Mouse (Mus musculus): ENCODE measurements around the gene Pde11a. TPM values are rescaled to one million over a fixed set of nuclear protein-coding genes. Genes with fewer than 3 reads are reported as not detected.
A peak's percentile ranks its signal among the peaks of the same experiment; 100 is the strongest.

Pde11a gene
- total RNA-seq, 1 experiment: 0.27 TPM

DNA sequence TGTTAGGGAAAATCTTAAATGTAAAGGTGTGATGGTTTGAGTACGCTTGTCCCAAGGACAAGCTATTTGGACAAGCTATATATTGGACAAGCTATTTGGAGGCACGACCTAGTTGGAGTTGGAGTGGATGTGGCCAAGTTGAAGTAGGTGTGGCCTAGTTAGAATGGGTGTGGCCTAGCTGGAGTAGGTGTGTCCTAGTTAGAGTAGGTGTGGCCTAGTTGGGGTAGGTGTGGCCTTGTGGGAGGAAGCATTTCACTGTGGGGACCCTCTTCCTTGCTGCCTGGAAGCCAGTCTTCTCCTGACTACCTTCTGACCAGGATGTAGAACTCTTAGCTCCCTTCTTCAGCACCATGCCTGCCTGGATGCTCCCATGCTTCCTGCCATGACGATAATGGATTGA lies 50.9 kb downstream of the Pde11a start:
- in situ Hi-C loops (cut with MboI; ENCODE audit: low sequenced_read_pairs in 2 of 2, unreplicated experiment in 2 of 2): no loop called here
- H3K4me3 ChIP-seq (ENCODE audit: insufficient read depth in 1 of 2, low read depth in 1 of 2, low read length in 2 of 2, poor library complexity in 1 of 2, severe bottlenecking in 1 of 2): no peak overlapping the region
- no peak overlapping the region for H3K9ac ChIP-seq (ENCODE audit: insufficient read depth, low read depth, low read length, poor library complexity, severe bottlenecking)

GRCm38 (mm10) chr2:76286288-76286740 lies 52.3 kb downstream of the Pde11a start:
- Histone ChIP-seq H3K9me3 (ENCODE audit: control insufficient read depth, insufficient read depth, low read depth, low read length) (no peaks in the 10 kb centered on the region), H3K36me3 (ENCODE audit: control insufficient read depth, insufficient read depth, low read length, poor library complexity, severe bottlenecking) (no peaks in the 10 kb centered on the region), H3K4me3 (ENCODE audit: insufficient read depth in 1 of 2, low read depth in 1 of 2, low read length in 2 of 2, poor library complexity in 1 of 2, severe bottlenecking in 1 of 2) (no peak overlapping the region), H3K9ac (ENCODE audit: insufficient read depth, low read depth, low read length, poor library complexity, severe bottlenecking) (no peak overlapping the region), H3K4me1 (ENCODE audit: control insufficient read depth in 2 of 2, insufficient read depth in 2 of 2, low read length in 2 of 2, poor library complexity in 1 of 2) (no peaks in the 10 kb centered on the region), H3K27ac (ENCODE audit: insufficient read depth, low read depth, low read length, poor library complexity, severe bottlenecking) (no peak overlapping the region)
- TF ChIP-seq HCFC1 (IDR thresholded peaks at IDR 0.05; ENCODE audit: borderline replicate concordance, insufficient read depth, low read length) (no peak), CHD2 (IDR thresholded peaks at IDR 0.05; ENCODE audit: low read depth, low read length) (no peak), ZC3H11A (IDR thresholded peaks at IDR 0.05; ENCODE audit: borderline replicate concordance, low read depth, low read length) (no peak), ZNF384 (IDR thresholded peaks at IDR 0.05; ENCODE audit: low read depth, low read length) (no peak), MAFK (IDR thresholded peaks at IDR 0.05; ENCODE audit: insufficient read depth, low read depth, low read length) (no peak)
- no peak for DNase-seq (ENCODE audit: low read depth, low spot score)
- in situ Hi-C loops (cut with MboI; ENCODE audit: low sequenced_read_pairs in 2 of 2, unreplicated experiment in 2 of 2): no loop called here

More for the DNA sequence above, 50.9 kb downstream of the Pde11a start:
- H3K36me3 ChIP-seq (ENCODE audit: control insufficient read depth, insufficient read depth, low read length, poor library complexity, severe bottlenecking): no peaks in the 10 kb centered on the region
- no peaks in the 10 kb centered on the region for H3K4me1 ChIP-seq (ENCODE audit: control insufficient read depth in 2 of 2, insufficient read depth in 2 of 2, low read length in 2 of 2, poor library complexity in 1 of 2)
- no peak for TF ChIP-seq CHD2 (IDR thresholded peaks at IDR 0.05; ENCODE audit: low read depth, low read length)
- TF ChIP-seq ZC3H11A (IDR thresholded peaks at IDR 0.05; ENCODE audit: borderline replicate concordance, low read depth, low read length): no peak
- no peak for TF ChIP-seq ZNF384 (IDR thresholded peaks at IDR 0.05; ENCODE audit: low read depth, low read length)
- no peak for TF ChIP-seq MAFK (IDR thresholded peaks at IDR 0.05; ENCODE audit: insufficient read depth, low read depth, low read length)
- TF ChIP-seq HCFC1 (IDR thresholded peaks at IDR 0.05; ENCODE audit: borderline replicate concordance, insufficient read depth, low read length): no peak
- DNase-seq (ENCODE audit: low read depth, low spot score): no peak
- no peaks in the 10 kb centered on the region for H3K9me3 ChIP-seq (ENCODE audit: control insufficient read depth, insufficient read depth, low read depth, low read length)
- H3K27ac ChIP-seq (ENCODE audit: insufficient read depth, low read depth, low read length, poor library complexity, severe bottlenecking): no peak overlapping the region

- H3K9me3 ChIP-seq (ENCODE audit: control insufficient read depth, insufficient read depth, low read depth, low read length): no peaks in the 10 kb centered on the region
- no peak for DNase-seq (ENCODE audit: low read depth, low spot score)
- H3K36me3 ChIP-seq (ENCODE audit: control insufficient read depth, insufficient read depth, low read length, poor library complexity, severe bottlenecking): no peaks in the 10 kb centered on the region
- TF ChIP-seq CHD2 (IDR thresholded peaks at IDR 0.05; ENCODE audit: low read depth, low read length): no peak
- TF ChIP-seq ZC3H11A (IDR thresholded peaks at IDR 0.05; ENCODE audit: borderline replicate concordance, low read depth, low read length): peak; percentile 34; the same call in 1 of the 2 replicates
- TF ChIP-seq MAFK (IDR thresholded peaks at IDR 0.05; ENCODE audit: insufficient read depth, low read depth, low read length): no peak
- TF ChIP-seq HCFC1 (IDR thresholded peaks at IDR 0.05; ENCODE audit: borderline replicate concordance, insufficient read depth, low read length): no peak
- no peak for TF ChIP-seq ZNF384 (IDR thresholded peaks at IDR 0.05; ENCODE audit: low read depth, low read length)
- H3K9ac ChIP-seq (ENCODE audit: insufficient read depth, low read depth, low read length, poor library complexity, severe bottlenecking): no peak overlapping the region
- H3K27ac ChIP-seq (ENCODE audit: insufficient read depth, low read depth, low read length, poor library complexity, severe bottlenecking): no peak overlapping the region
- H3K4me3 ChIP-seq (ENCODE audit: insufficient read depth in 1 of 2, low read depth in 1 of 2, low read length in 2 of 2, poor library complexity in 1 of 2, severe bottlenecking in 1 of 2): no peak overlapping the region
- in situ Hi-C loops (cut with MboI; ENCODE audit: low sequenced_read_pairs in 2 of 2, unreplicated experiment in 2 of 2): no loop called here
- no peaks in the 10 kb centered on the region for H3K4me1 ChIP-seq (ENCODE audit: control insufficient read depth in 2 of 2, insufficient read depth in 2 of 2, low read length in 2 of 2, poor library complexity in 1 of 2)
Measured at GRCm38 (mm10) chr2:76285150-76285549, 53.4 kb downstream of the Pde11a start.

DNA sequence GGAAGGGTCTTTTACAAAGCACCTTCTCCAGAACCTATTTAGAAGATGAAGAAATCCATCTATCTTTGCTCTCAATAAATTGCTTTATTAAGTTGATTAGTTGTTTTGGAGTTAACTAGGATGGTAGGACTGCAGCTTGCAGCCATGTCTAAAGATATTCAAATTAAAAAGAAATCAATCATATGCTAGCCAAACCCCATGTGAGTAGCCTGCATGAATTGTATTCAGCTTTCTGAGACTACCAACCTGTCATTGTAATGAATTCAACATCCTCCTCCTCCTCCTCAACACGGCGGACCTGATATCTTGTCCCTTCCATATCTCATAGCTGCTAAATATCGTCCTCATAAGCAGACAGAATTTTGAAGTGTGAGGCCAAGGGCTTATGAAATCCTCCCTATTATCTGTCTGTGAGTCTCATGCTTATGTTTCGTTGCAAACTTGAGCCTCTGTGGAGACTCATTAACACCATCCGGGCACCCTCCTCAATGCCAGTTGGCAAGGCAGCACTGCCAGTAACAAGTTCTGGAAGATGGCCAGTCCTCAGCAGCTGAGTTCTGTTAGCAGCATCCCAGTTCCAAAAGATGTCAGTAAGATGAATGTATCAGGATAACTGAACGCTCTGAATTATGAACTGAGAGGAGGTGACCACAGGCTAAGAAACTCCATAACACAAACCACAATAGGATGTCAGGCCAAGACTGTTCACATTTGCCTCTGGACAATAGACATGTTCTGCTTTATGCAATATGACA lies 55.0 kb downstream of the Pde11a start:
- no peaks in the 10 kb centered on the region for H3K4me1 ChIP-seq (ENCODE audit: control insufficient read depth in 2 of 2, insufficient read depth in 2 of 2, low read length in 2 of 2, poor library complexity in 1 of 2)
- no peak for DNase-seq (ENCODE audit: low read depth, low spot score)
- in situ Hi-C loops (cut with MboI; ENCODE audit: low sequenced_read_pairs in 2 of 2, unreplicated experiment in 2 of 2): no loop called here
- H3K27ac ChIP-seq (ENCODE audit: insufficient read depth, low read depth, low read length, poor library complexity, severe bottlenecking): no peak overlapping the region
- TF ChIP-seq HCFC1 (IDR thresholded peaks at IDR 0.05; ENCODE audit: borderline replicate concordance, insufficient read depth, low read length) (no peak), CHD2 (IDR thresholded peaks at IDR 0.05; ENCODE audit: low read depth, low read length) (no peak), ZNF384 (IDR thresholded peaks at IDR 0.05; ENCODE audit: low read depth, low read length) (no peak), ZC3H11A (IDR thresholded peaks at IDR 0.05; ENCODE audit: borderline replicate concordance, low read depth, low read length) (no peak), MAFK (IDR thresholded peaks at IDR 0.05; ENCODE audit: insufficient read depth, low read depth, low read length) (no peak)
- no peak overlapping the region for H3K9ac ChIP-seq (ENCODE audit: insufficient read depth, low read depth, low read length, poor library complexity, severe bottlenecking)
- H3K9me3 ChIP-seq (ENCODE audit: control insufficient read depth, insufficient read depth, low read depth, low read length): no peaks in the 10 kb centered on the region
- H3K36me3 ChIP-seq (ENCODE audit: control insufficient read depth, insufficient read depth, low read length, poor library complexity, severe bottlenecking): no peaks in the 10 kb centered on the region
- H3K4me3 ChIP-seq (ENCODE audit: insufficient read depth in 1 of 2, low read depth in 1 of 2, low read length in 2 of 2, poor library complexity in 1 of 2, severe bottlenecking in 1 of 2): no peak overlapping the region
